Mouse (Mus musculus): Measurements from ENCODE around the gene Prkar1b.

- TF ChIP-seq TCF3 (IDR thresholded peaks at IDR 0.05; ENCODE audit: insufficient read length, low read depth), result no peak
- TF ChIP-seq POLR2A (IDR thresholded peaks at IDR 0.05; ENCODE audit: insufficient read length, low read depth), result no peak
- TF ChIP-seq MAX (IDR thresholded peaks at IDR 0.05; ENCODE audit: low read depth), result no peak
- no peak for TF ChIP-seq USF1 (IDR thresholded peaks at IDR 0.05; ENCODE audit: low read depth)
- no peak for TF ChIP-seq E2F4 (IDR thresholded peaks at IDR 0.05; ENCODE audit: insufficient read depth)
Measured at GRCm38 (mm10) chr5:139129078-139129477, 20.7 kb downstream of the Prkar1b start.
